Mouse (Mus musculus) kidney, adult 2 months (tissue): ENCODE measurements around the gene Gm11555. TPM values are rescaled to one million over a fixed set of nuclear protein-coding genes. Genes with fewer than 3 reads are reported as not detected.

Experiments
- polyA plus RNA-seq: library from polyadenylated mRNA; depleted of rRNA; stranded (reverse); fragments of >200 nt; gene quantifications from 2 replicates; pipeline ENCODE4 v1.2.3, GENCODE M21; 2012; rRNA removed

Gm11555 gene
- polyA plus RNA-seq, 1 experiment = not detected

Other genes with a start within 250 kb of the Gm11555 start
- not detected in 2 replicates for gene Krt12, start 228.0 kb downstream of the Gm11555 start, polyA plus RNA-seq
- 0.13 and 0.23 TPM in 2 replicates for gene Krt20, start 212.1 kb downstream of the Gm11555 start, polyA plus RNA-seq
- gene Krt23, start 157.1 kb downstream of the Gm11555 start, polyA plus RNA-seq = 2.7 and 3.5 TPM in 2 replicates
- not detected in 2 replicates for gene Krt39, start 128.9 kb downstream of the Gm11555 start, polyA plus RNA-seq
- not detected in 2 replicates for gene Krt40, start 107.1 kb downstream of the Gm11555 start, polyA plus RNA-seq
- not detected in 2 replicates for gene Krtap3-3, start 99.4 kb downstream of the Gm11555 start, polyA plus RNA-seq
- not detected in 2 replicates for gene Krtap3-2, start 93.4 kb downstream of the Gm11555 start, polyA plus RNA-seq
- not detected in 2 replicates for gene Gm11939, start 90.8 kb downstream of the Gm11555 start, polyA plus RNA-seq
- gene Krtap3-1, start 83.6 kb downstream of the Gm11555 start, polyA plus RNA-seq = not detected in 2 replicates
- gene Krtap1-5, start 69.2 kb downstream of the Gm11555 start, polyA plus RNA-seq = not detected in 2 replicates
- not detected in 2 replicates for gene Krtap1-4, start 66.6 kb downstream of the Gm11555 start, polyA plus RNA-seq
- gene Krtap1-3, start 58.9 kb downstream of the Gm11555 start, polyA plus RNA-seq = not detected in 2 replicates
- gene Krtap9-3, start 52.1 kb downstream of the Gm11555 start, polyA plus RNA-seq = not detected in 2 replicates
- gene Gm11938, start 46.9 kb downstream of the Gm11555 start, polyA plus RNA-seq = not detected in 2 replicates
- not detected in 2 replicates for gene Gm11937, start 40.0 kb downstream of the Gm11555 start, polyA plus RNA-seq
- gene Krtap2-4, start 35.4 kb downstream of the Gm11555 start, polyA plus RNA-seq = not detected in 2 replicates
- not detected in 2 replicates for gene Gm11562, start 29.8 kb downstream of the Gm11555 start, polyA plus RNA-seq
- not detected in 2 replicates for gene Krtap4-1, start 22.0 kb downstream of the Gm11555 start, polyA plus RNA-seq
- not detected in 2 replicates for gene Krtap4-2, start 15.2 kb downstream of the Gm11555 start, polyA plus RNA-seq
- not detected in 2 replicates for gene Krtap4-7, start 6.1 kb downstream of the Gm11555 start, polyA plus RNA-seq
- not detected in 2 replicates for gene Gm11563, start 8.7 kb upstream of the Gm11555 start, polyA plus RNA-seq
- not detected in 2 replicates for gene Krtap4-6, start 15.7 kb upstream of the Gm11555 start, polyA plus RNA-seq
- not detected in 2 replicates for gene Gm14190, start 40.5 kb upstream of the Gm11555 start, polyA plus RNA-seq
- gene Gm14180, start 84.1 kb upstream of the Gm11555 start, polyA plus RNA-seq = not detected in 2 replicates
- gene Gm11595, start 122.7 kb upstream of the Gm11555 start, polyA plus RNA-seq = not detected in 2 replicates
- not detected in 2 replicates for gene Krtap4-8, start 130.5 kb upstream of the Gm11555 start, polyA plus RNA-seq
- not detected in 2 replicates for gene Krtap4-9, start 135.0 kb upstream of the Gm11555 start, polyA plus RNA-seq
- not detected in 2 replicates for gene Gm11596, start 143.2 kb upstream of the Gm11555 start, polyA plus RNA-seq
- not detected in 2 replicates for gene Gm11569, start 148.7 kb upstream of the Gm11555 start, polyA plus RNA-seq
- not detected in 2 replicates for gene Gm11554, start 154.2 kb upstream of the Gm11555 start, polyA plus RNA-seq
- not detected in 2 replicates for gene Krtap4-13, start 159.7 kb upstream of the Gm11555 start, polyA plus RNA-seq
- not detected in 2 replicates for gene Gm11564, start 165.4 kb upstream of the Gm11555 start, polyA plus RNA-seq
- not detected in 2 replicates for gene 2300003K06Rik, start 187.8 kb upstream of the Gm11555 start, polyA plus RNA-seq
- not detected in 2 replicates for gene Krtap4-16, start 201.4 kb upstream of the Gm11555 start, polyA plus RNA-seq
- gene Gm11568, start 207.7 kb upstream of the Gm11555 start, polyA plus RNA-seq = not detected in 2 replicates
- gene Gm11559, start 214.2 kb upstream of the Gm11555 start, polyA plus RNA-seq = not detected in 2 replicates
- gene Krtap9-1, start 223.2 kb upstream of the Gm11555 start, polyA plus RNA-seq = not detected in 2 replicates
- not detected in 2 replicates for gene Gm11567, start 229.0 kb upstream of the Gm11555 start, polyA plus RNA-seq